Mouse (Mus musculus): ENCODE measurements around the gene Slk.

Gene Slk

GRCm38 (mm10) chr19:47653173-47653572 is 73.7 kb downstream of the Slk start:
- no peak for DNase-seq

GRCm38 (mm10) chr19:47654896-47655295 is 75.4 kb downstream of the Slk start:
- no peak for DNase-seq

- peak; percentile 17 for DNase-seq
Measured at GRCm38 (mm10) chr19:47658914-47659535, 79.5 kb downstream of the Slk start.

DNA sequence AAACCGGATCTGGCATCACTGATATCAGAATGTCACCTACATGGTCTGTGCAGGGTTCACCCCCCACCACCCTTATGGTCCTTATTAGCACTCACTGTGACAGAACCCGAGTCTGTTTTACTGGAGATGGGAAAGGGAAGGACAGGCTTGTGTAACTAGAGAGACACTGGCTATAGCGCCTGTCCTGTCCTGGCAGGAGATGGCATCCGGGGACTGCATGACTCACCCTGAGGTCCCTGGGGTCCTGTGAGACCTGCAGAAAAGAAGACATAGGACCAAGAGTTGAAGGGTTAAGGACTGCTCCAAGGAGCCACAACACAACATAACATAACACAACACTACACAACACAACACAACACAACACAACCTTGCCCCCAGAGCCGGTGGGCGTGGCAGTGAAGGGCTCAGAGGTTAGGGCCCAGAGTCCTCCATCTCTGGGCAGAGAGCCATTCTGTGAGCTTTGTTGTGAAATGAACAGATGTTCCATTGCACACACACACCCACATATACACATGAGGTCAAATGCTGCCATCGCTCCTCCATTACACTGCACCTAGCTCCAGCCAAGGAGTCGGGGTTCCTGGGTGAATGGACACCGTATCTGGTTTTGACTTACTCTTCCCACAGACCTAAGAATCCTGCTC is 80.4 kb downstream of the Slk start:
- no peak for DNase-seq

DNA sequence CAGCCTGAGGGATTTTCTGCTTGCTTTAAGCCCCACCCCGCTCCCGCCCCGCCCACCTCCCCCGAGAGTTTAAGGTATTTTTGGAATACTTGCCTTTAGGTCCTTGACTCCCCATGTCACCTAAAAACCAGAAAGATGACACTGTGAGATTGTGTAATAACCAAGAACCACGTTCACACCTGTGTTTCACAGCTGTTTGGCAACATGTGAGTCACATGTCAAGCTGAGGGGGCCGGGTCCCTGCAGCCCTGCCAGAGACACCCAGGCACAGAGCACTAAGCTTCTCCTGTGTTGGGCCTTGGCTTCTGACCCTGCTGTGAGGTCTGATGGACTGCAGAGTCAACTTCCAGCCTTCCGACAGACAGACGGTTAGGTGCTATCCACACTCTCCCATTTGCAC is 88.1 kb downstream of the Slk start:
- no peak for DNase-seq

- no peak for DNase-seq
Measured at GRCm38 (mm10) chr19:47668399-47668798, 88.9 kb downstream of the Slk start.

- peak; percentile 52 for DNase-seq
Measured at GRCm38 (mm10) chr19:47674419-47674818, 94.9 kb downstream of the Slk start.

DNA sequence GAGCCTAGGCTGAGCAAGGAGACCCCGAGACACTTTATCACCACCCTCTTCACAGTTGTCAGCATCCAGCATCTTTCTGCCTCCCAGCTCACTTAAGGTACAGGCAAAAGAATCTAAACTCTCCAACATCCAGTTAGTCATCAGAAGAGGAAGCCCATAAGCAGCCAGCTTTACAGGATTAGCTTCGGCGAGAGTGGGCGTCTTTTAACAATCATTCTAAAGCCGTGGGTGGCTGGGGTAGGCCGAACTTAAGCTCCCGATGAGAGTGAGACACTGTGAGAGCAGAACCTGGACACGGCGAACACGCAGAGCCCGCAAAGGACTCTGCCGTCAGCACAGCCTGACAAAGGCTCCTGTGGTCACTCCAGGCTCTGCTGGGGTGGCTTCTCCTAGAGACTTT is 99.2 kb downstream of the Slk start:
- DNase-seq: no peak

DNA sequence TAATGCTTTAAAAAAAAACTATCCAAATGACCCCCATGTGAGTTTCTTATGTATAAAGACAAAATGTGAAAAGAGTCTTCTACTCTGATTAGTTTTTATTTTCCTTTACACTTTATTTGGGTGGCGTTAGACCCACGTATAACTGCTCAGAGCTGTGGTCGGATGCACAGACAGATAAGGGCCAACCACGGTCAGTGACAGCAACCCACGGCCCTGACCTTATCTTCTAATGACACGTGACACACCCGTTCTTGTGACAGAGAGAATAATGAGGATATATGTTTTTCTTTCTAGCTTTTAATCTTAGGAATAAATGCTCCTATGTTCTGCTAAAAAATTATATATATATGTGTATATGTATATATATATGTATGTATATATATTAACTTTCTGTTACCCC is 110.1 kb downstream of the Slk start:
- no peak for DNase-seq

DNA sequence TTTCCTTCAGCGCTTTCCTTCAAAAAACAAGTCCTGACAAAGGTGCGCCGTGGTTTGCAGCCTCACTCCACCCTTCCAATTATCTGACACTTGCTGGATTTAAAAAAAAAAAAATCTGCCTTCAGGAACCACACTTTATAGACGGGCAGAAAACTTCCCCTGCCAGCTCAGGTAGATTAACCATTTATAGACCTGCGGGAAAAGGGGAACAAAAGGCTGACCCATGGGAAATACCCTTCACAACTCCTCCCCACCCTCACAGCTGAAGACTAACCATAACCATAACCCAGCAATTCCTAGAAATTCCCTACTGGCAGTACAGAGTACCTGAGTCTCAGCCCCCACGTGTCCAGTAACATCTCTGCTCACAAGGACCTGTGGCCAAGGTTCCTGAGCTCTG is 112.5 kb downstream of the Slk start, which contains the start of gene Col17a1:
Gene Col17a1, minus strand, starts transcription at position 101 of the 400 bp plus-strand sequence.
- no peak for DNase-seq
